Mouse (Mus musculus): ENCODE measurements at regions not wholly inside any gene's neighbourhood (a gene's known extent, or its start where the extent isn't known, plus 50 kb on each side); places are given as distances from the start of the nearest gene placed in this dataset.

- TF ChIP-seq CTCF (IDR thresholded peaks at IDR 0.05; ENCODE audit: insufficient read depth, low read length) (no peak), POLR2A (IDR thresholded peaks at IDR 0.05; ENCODE audit: borderline replicate concordance, extremely low read depth, low read depth, low read length) (no peak)
Measured at GRCm38 (mm10) chr14:98625867-98626266, 368.3 kb downstream of the Rpl36a-ps1 start.
